Mouse (Mus musculus): ENCODE data around the gene Olfr657. TPM values are rescaled to one million over a fixed set of nuclear protein-coding genes. Genes with fewer than 3 reads are reported as not detected.

The Olfr657 gene
- not detected in 2 replicates for polyA plus RNA-seq (2021; fragmentation: Nextera tagmentation)
- long read RNA-seq, experiment 1: 0 reads
- long read RNA-seq, experiment 2: 0 reads

DNA sequence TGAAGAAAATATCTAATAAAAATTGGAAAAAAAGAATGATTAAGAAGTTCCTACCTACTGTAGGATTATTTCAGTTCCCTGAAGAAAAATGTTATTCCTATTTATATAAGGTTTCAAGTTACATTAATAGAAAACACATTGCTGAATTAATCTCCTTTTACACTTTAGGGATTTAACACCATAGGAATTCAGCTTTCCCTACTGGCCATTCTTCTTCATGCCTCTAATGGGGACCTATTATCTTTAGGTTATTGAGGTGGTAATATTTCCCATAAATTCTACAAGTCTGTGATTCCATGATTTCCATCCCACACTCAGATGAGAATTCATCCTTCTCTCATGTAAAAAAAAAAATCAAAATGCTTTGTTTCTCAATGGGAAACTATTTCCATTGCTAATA lies at the start of gene Olfr657:
Olfr657 (plus strand) TSS at position 301 of the 400 bp plus-strand sequence.

DNA sequence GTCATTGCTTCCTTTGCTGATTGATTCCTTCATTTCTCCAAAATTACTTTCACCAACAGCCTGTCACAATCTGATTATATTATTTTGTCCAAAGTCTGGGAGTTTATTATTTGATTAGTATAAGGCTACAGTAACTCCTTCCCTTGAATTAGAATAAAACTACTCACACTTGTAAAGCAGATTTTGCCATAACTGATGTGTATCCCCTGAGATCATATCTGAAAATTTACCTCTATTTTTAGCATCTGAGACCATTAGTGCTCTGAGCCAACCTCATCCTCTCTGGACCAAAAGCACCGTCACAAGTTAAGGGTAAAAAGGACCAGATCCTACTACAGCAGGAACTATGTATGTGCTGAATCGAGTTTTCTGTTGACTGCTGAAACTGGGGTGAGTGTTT lies 47.6 kb upstream of the Olfr657 start, which contains the start of gene Olfr653:
Olfr653 (plus strand) TSS at position 301 of the 400 bp plus-strand sequence.

DNA sequence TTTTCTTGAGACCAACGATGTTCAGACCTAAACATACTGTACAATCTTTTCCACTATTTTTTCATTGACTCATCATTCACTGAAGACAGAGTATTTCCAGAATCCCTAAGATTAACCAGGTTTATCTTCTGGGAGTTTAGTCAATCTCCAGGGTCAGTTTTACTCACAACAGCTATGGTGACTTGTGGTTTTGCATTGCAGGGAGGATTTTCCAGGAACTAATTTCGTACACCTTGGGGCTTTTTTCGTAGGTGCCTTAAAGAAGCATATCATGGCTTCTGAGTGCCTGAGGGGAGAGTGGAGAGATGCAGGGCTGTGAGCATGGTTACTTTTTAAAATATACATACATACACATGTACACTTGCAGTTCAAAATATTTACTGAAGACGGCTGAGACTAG lies 37.9 kb upstream of the Olfr657 start, which contains the start of gene Olfr654:
Olfr654 (plus strand) TSS at position 301 of the 400 bp plus-strand sequence.

DNA sequence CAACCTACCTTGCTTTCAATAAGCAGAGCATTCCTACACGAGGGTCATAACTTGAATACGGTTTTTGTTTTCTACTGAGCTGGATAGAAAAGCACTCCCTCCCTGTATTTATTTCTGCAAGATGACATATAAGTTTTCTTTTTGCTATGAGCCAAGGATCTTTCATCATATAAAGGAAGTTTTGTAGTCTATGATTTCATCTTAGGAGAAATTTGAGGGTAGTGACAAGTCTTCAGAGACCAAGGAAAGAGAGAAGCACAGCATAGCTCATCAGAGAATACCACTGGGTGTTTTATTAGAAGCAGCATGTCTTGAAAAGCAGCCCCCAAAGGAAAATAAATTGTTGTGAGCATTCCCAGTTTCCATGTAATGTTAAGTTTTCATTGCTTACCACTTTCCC lies 22.9 kb upstream of the Olfr657 start, which contains the start of gene Olfr655:
Olfr655 (minus strand) TSS at position 101 of the 400 bp plus-strand sequence.

DNA sequence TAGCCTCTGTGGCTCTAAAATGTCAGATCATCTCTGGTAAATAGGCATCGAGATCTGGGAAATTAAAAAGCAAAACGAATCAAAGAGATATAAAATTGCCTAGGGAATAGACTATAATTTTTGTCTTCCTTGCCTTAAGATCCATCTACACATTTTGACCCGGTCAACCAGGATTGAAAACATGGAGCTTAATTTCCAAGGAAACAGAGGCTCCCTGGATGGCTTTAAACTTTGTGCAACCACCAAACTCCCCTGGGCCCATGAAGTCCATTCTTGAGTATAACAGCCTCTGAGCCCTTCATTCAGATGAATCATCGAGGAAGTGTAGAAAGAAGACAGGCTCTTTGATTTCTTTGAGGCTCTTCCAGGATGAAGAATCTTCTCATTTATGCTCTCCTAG lies 10.9 kb upstream of the Olfr657 start, which contains the start of gene Olfr656:
Olfr656 (plus strand) TSS at position 301 of the 400 bp plus-strand sequence.

DNA sequence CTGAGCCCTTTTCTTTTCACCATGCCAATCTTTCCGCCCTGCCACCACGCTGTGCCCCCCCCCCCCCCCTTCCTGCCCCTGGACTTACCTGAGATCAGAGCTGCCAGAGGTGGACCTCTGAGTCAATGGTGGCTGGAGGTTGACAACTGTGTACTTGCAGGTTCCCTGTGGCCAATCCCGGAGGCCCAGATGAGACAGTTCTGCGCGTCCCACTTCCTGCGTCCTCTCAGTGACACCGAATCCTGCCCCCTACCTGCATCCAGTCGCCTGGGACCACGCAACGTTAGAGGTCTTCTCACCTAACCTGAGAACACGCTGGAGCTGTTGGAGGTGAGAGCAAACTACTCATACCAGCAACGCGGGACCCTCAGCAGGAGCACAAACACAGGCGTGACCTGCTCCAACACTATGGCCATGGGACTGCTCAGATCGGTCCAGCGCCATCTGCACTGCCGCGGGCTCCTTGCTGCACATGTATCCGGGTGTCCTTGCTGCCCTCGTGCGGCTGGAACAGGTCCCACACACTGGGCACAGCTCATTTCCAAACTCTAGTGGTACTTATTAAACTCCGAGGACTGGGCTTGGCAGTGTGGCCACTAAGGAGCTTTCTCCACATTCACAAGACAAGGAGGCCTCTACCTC lies 22.4 kb downstream of the Olfr657 start, which contains the start of gene Olfr658:
Olfr658 (minus strand) TSS at position 465 of the 642 bp plus-strand sequence.

DNA sequence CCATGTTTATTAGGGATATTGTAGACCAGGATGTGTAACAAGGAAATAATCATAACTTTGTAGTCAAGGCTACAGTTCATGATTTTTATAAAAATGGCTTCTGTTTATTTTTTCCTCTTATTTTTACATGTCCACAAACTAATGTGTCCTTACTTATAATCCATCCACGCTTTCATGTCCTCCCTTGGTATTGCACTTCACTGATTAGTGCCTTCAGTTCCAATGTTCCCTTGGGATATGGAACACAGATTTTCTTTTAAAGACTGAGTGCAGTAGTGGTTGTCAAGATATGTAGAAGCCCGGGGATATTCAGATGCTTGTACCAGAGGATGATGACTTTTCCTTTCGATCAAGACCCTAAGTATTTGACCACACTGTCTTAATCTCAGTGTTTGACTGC lies 41.9 kb downstream of the Olfr657 start, which contains the start of gene Olfr659:
Olfr659 (plus strand) TSS at position 301 of the 400 bp plus-strand sequence.

DNA sequence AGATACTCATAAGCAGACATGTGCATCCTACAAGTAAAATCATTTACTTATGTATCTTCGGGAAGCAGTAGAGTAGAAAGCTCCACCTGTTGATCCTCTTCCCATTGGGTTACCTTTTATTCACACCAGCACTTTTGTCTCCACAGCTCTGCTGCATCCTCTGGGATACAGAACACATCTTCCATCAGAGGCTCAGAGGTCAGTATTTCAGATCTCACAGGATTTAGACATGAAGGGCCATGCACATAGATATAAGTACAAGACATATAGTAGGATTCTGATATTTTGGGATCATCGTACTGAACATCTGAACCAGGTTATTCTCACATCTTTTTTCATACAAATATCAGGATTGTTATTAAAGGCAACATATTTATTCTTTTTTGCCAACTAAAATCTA lies 61.6 kb downstream of the Olfr657 start, which contains the start of gene Olfr661:
Olfr661 (plus strand) TSS at position 301 of the 400 bp plus-strand sequence.

Other genes with a start within 250 kb of the Olfr657 start
- gene Trim30c, start 224.0 kb upstream of the Olfr657 start, polyA plus RNA-seq (2021; fragmentation: Nextera tagmentation): 0.10 TPM in 1 of 2 replicates, not detected in the other
- 0.23 and 0.51 TPM in 2 replicates for gene Trim30a, start 159.6 kb upstream of the Olfr657 start, polyA plus RNA-seq (2021; fragmentation: Nextera tagmentation)
- 0.45 and 0.69 TPM in 2 replicates for gene Trim30d, start 116.9 kb upstream of the Olfr657 start, polyA plus RNA-seq (2021; fragmentation: Nextera tagmentation)
- not detected in 2 replicates for gene Olfr651, start 74.7 kb upstream of the Olfr657 start, polyA plus RNA-seq (2021; fragmentation: Nextera tagmentation)
- not detected in 2 replicates for gene Olfr652, start 63.9 kb upstream of the Olfr657 start, polyA plus RNA-seq (2021; fragmentation: Nextera tagmentation)
- not detected in 2 replicates for gene Olfr653, start 47.5 kb upstream of the Olfr657 start, polyA plus RNA-seq (2021; fragmentation: Nextera tagmentation)
- not detected in 2 replicates for gene Olfr654, start 37.8 kb upstream of the Olfr657 start, polyA plus RNA-seq (2021; fragmentation: Nextera tagmentation)
- not detected in 2 replicates for gene Olfr655, start 23.0 kb upstream of the Olfr657 start, polyA plus RNA-seq (2021; fragmentation: Nextera tagmentation)
- not detected in 2 replicates for gene Olfr656, start 10.8 kb upstream of the Olfr657 start, polyA plus RNA-seq (2021; fragmentation: Nextera tagmentation)
- 0.06 and 0.08 TPM in 2 replicates for gene Olfr658, start 22.5 kb downstream of the Olfr657 start, polyA plus RNA-seq (2021; fragmentation: Nextera tagmentation)
- not detected in 2 replicates for gene Olfr659, start 42.0 kb downstream of the Olfr657 start, polyA plus RNA-seq (2021; fragmentation: Nextera tagmentation)
- not detected in 2 replicates for gene Olfr661, start 61.7 kb downstream of the Olfr657 start, polyA plus RNA-seq (2021; fragmentation: Nextera tagmentation)
- gene Usp17le, start 152.7 kb downstream of the Olfr657 start, polyA plus RNA-seq (2021; fragmentation: Nextera tagmentation): not detected in 2 replicates
- gene Usp17lb, start 217.8 kb downstream of the Olfr657 start, polyA plus RNA-seq (2021; fragmentation: Nextera tagmentation): not detected in 2 replicates
- not detected in 2 replicates for gene Usp17la, start 232.2 kb downstream of the Olfr657 start, polyA plus RNA-seq (2021; fragmentation: Nextera tagmentation)